Mouse (Mus musculus) kidney, adult 8-10 months (tissue): ENCODE results near the gene Rgl1.

Experiments
- DNase-seq, 2 experiments: peaks; one replicate each; pipeline ENCODE4 v3.0.0; 2022

Gene Rgl1

DNA sequence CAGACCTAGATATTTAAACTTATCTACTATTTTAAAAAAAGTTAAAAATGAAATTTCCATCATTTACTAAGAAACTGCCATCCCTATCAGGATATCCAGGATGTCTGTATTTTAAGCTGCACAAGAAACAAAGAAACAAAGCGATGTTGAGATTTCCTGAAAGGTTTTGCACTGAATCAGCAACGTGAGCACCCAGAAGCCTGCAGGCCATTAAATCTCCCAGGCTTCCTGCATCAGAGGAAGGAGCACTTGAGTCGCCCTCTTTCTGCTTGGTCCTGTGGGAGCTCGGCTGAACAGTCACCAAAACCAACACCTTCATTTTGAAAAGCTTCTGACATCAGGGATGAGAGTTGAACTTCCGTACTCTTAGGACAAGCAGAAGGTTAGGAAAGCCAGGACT is 187.2 kb downstream of the Rgl1 start:
- peak in 1 of 2 experiments; percentile 52 for DNase-seq

DNA sequence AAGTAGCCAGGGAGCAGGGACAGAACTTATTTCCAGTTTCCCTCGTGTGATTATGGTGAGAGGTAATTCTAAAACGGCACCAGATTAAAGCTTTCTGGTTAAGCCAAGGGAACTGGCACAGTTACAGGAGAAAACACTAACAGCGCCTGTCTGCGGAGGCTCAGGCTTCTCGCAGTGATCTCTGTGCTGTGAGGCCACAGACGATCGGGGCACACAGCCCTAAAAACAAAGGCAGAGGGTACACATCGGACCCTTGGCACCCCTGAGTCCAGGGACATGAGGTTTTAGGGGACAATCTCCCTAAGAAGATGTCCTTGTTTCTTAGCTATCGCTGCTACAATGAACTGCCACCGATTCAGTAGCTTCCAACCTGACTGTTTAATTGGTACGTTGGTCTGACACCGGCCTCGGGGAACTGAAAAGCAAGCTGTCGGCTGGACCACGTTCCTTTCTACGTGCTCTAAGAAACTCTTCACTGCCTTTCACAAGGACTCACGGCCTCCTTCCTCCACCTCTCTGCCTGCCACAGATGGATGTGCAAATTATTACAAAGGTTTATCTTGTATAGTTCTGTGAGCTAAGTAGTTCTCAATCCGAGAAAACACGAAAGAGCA is 187.9 kb downstream of the Rgl1 start:
- DNase-seq: no peak

DNA sequence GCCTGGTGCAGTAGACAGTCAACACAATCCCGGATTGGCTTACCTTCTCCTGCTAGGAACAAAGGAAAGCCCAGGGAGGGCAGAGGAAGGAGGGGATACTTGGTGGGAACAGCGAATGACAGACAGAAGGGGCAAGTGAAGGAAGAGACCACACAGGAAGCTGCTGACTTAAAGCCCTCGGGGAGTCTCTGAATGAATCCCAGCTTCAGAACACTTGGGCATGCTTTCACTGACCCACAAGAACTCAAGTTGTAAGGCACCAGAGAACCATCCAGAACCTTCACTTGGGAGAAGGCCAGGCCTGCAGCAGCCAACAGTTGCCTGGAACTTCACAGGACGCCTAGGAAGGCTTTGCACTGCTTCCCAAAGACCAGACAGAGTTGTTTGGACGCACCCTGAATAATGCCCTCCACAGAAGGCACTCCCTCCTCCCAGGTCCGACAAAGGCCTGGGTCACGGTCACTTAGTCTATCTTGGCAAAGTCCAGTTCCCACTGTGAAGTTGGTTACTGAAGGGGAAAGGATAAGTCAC is 189.5 kb downstream of the Rgl1 start:
- peak; percentile 80 to 89 for DNase-seq

DNA sequence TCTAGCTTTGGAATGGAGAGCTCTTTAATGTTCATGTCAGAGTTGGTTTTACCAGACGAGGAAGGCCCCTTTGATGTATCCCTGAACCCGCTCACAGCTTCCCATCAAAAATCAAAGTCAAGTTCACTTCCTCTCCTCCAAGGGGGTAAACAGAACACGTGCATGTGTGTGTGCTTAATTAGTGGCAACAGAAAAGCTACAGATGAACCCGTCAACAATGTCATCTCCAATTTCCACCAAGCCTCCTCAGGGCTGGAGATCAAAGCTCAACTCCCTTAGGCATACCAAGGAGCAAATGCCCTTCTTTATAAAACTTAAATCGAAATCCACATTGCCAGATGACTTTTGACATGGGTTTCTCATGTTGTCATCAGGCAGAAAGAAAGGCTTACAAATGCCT is 191.1 kb downstream of the Rgl1 start:
- no peak for DNase-seq

DNA sequence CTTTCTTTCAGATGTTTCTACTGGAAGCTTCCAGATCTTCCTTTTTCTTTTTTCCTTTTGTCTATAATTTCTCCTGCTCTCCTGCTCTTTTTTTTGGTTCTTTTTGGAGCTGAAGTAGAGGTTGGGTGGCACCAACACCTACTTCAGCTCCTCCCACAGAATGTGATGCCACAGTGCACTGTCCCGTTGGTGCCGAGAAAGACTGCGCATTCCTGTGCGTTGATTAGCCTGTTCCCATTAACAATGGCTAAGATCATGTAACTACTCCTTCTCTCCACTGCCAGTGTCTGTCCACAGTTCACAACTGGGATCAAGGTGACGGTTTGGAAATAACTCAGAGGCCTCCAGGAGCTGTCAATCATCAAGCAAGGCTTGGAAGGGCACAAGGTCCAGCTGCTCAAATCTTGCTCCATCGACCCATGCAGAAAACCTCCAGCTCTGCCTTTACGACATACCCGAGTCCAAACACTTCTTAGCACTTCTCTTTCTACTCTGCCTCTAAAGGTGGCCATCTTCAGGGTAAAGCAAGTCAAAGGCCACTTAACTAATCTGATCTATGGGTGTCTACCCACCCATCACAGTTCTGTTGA is 192.6 kb downstream of the Rgl1 start:
- DNase-seq: peak; percentile 77 to 89

DNA sequence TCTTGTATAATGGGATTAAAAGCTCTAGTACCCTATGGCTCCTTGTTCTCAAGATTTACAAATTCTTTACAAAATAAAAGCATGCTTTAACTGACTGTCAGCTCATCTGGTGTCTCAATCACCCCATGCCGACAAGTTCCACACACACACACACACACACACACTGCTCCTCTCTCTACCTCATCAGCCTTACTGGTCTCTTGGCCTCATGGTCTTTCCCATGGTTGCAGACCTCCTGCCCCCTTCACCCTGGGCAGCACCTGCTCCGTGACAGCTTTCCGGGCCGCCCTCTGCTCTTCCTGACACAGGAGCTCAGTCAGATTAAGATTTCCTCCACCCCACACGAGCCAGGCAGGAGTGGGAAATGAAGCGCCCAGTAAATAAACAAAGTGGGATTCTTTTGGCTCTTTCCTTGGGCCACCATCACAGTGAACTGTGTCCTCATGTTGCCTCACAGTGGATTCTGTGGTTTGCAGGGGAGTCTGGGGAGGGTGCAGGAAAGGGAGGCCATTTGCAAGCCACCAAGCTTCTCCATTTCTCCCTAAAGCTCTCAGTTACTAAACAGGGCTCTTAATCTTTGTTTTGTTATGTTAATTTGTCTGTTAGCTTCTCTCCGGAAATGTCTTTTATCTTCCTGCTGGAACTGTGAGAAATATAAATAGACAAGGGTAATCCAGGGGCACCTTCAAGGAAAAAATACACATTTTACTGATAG is 193.2 kb downstream of the Rgl1 start:
- DNase-seq: no peak

DNA sequence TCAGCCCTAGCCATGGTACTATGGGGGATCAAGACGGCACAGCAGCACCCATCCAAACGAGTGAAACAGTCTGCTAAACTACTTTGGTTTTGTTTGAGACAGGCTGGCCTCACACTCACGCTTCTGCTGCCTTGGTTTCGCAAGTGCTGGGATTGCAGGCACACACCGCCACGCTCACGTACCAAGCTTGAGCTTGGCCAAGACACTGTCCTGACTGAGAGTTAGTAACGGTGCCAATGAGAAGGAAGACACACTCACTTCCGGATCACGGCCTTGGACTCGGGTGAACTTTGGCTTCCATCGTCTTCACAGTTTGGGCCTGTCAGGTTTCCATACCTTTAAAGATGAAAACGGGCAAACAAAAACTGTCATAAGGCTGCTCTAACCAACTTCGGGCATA is 194.8 kb downstream of the Rgl1 start:
- DNase-seq: no peak

DNA sequence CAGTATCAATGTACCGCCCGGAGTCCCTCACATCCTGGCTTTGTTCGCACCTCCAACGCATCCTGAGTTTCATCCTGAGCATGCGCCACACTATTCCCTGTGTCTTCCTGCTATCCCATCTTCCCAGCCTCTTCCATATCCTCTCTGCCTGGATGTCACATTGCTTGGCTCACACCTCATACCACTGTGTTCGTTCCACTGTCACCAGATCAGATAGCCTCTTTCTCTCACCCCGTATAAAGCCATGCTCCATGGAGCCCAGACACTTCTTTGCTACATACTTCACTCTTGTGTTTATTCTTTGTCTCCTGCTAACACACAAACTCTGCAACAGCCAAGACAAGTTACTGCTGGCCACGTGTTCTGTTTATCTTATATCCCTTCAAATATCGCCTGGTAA is 195.5 kb downstream of the Rgl1 start:
- no peak for DNase-seq

DNA sequence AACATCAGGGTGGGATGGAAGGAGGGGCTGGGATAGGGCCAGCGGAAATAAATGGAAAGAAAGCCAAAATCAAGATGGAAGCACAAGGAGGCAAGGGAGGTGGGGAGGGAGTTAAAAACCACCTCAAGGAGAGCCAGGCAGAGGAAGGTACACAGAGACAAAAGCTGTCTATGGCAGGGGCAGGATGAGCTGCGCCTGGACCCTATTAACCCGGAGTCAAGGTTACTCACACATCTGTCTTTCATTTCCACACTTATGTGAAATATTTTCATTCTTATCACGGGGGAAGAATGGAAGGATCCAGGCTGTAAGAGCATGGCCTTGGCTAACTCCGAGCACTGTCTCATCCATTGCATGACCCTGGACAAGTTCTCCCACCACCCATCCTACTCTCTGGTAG is 202.9 kb downstream of the Rgl1 start:
- no peak for DNase-seq

DNA sequence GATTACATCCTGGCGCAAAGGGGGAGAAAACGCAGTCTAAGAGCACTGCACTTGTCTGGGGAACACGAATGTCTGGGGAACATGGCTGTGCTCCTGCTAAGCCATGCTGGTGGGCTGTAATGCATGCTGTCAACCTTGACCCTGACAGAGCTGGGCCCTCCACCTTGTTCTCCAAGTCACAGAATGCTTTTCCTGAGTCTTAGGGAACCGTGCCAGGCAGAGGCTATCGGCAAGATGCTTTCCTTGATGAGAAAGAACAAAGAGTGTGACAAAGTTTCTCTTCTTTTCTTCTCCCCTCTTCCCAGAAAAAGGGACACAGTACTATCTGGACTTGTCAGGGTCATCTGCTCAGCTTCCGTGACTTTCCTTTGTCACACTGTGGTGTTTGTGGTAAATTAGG is 203.3 kb downstream of the Rgl1 start:
- no peak for DNase-seq

DNA sequence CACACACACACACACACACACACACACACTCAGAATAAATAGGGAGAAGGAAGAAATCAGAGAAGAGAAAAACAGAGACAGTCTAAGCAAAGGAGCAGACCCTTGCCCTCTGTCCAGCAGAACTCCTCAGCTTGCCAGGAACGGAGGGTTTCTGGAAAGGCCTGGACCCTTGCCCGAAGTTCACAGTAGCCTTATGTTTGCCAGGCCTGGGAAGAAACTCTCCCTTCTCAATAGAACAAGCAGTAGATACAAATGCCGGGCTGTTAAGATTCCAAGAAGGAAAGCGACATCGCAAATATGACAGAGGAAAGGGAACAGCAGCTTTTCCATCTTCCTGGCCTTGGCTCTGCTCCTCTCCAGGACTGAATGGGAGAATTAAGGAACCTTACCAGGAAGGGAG is 205.7 kb downstream of the Rgl1 start:
- peak; percentile 69 to 72 for DNase-seq

DNA sequence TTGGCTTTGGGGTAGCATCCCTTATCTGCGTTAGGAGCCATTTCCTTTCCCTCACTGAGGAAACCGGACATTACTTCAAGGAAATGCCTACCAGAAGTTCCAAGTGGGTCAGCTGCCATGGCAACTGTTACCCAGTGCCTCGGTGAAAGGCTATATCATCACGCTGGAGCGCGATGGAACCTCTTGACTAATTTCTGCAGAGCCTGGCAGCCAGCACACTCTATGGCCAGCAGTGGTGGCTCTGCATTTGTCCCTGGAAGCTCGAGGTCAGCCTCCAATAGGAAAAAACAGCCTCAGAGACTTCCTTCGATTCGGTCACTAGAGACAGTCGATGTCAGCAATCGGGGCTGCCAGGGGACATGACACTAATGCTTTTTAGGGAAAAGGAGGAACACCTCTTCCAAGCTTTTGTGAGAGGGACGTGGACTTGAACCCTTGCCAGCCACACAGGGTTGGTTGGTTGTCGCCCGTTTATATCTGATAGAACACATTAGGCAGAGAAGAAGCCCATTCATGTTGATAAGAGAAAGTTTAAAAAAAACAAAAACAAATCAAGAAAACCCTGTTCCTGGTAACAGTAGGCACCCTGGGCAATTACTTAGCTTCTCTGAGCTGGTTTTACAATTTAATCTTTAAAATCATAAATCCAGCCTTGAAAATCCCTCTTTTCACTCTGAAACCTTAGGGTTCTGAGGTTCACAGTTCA is 209.4 kb downstream of the Rgl1 start:
- DNase-seq: no peak

DNA sequence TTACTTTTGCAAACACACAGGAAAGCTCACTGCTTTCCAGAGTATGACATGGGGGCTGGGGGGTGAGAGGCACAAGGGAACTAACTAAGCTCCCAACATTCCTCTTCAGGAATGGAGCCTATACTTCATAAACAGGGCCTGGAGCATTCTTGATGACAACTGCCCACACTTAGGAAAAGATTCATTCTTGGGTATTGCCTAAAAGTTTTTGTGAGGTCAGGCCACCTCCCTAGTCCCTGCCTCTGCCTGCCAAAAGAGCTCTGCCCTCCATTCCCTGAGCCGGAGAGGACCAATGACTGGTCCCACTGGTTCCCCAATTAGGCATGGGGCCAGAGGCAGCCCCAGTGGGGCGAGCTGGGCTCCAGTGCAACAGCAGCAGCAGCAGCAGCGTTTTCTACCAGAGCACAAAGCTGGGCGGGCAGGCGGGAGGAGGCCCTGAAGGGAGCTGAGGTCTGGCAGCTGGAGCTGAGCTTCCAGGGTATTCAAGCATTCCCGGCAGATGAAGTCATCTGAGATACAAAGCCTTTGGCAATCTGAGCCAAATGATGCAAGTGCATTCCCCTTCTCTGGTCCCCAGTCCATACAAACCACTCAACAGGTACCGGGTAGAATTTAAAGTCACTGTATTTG is 210.1 kb downstream of the Rgl1 start:
- DNase-seq: peak in 1 of 2 experiments; percentile 57

DNA sequence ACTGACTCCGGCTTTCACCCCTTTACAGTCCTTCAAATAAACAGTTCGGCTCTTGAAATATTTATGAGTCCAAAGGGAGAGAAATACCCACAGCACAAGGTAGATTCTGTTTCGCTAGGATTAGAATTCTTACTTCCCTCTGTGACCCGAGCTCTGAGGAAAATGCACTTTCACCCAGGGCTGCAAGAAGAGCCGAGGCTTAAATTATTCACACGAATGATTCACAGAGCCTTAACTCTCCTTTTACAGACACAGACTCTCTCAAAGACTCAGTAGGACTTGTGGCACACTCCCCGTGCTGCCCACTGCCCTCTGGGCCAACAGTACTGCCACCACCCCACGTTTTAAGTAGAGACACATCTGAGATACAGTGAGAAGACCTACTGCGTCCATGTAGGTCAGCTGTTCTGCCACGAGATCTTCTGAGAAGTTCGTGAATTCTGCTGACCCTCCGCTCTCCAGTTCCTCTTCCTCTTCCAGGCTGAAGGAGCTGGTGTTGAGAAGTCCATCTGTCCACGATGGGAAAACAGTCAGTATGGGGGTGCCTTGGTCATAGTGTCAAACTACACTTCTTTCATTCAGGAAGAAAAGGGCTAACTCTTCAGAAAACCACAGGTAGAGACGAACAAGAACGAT is 212.1 kb downstream of the Rgl1 start:
- peak in 1 of 2 experiments; percentile 72 for DNase-seq

DNA sequence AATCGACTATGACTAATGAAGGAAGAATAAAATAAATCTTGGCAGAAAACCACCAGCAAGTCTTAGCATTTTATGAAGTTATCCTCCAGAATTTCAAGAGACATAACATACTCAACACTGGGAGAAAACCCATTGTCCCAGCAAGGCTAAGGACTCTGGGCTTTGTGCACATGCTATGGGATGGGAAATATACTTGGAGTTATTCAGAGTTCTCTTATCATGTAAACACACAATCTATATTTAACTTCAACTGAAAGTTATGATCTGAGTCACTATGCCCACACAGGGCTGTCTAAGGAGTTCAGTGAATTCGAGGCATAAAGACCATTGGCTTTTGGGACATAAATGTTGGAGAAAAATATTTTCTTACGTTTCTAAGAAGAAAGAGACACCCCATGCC is 215.2 kb downstream of the Rgl1 start:
- DNase-seq: no peak

DNA sequence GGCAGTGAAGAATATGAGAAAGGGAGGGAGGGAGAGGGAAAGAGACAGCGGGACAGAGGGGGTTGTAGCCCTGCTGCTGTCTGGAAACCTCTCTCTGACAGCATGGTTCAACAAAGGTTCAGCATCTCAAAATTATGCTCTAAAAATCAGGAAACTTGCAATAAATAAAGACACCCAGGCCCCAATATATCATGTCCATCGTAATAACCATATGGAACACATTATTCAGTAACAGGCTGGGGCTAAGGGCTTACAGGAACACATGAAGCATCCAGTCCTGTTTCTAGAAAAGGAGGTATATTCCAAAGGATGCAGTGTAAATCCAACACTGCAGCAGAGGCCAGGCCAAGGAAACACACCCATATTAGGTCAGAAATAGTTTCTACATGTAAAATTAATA is 215.6 kb downstream of the Rgl1 start:
- no peak for DNase-seq

DNA sequence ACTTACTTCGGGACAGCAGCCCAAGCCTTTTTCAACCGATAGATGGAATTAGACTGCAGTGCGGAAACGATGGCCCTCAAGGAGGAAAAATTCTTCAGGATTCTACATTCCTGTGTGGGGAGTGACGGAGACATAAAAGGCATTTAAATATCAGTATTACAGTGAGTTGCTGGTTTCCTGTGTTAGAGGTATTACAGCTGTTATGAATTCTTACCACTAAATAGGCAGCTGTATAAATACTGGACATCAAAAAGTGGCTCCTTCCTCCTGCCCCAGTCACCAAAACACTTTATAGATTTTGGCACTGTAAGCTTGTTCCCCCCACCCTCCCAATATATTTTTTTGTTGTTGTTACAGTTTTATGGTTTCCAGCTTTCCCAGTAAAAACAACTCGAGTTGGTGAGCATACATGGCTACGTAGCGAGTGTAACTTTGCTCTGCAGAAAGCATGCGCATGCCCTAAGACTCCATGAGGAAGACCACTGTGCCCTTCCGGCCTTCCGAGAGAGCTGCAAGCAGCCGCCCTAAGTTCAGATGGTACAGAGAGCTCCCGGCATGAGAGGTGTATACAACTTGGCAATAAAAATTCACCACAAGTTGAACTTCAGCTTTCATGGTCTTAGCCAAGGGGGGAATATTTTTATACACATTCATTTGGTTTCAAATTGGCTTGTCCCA is 217.0 kb downstream of the Rgl1 start:
- DNase-seq: no peak

DNA sequence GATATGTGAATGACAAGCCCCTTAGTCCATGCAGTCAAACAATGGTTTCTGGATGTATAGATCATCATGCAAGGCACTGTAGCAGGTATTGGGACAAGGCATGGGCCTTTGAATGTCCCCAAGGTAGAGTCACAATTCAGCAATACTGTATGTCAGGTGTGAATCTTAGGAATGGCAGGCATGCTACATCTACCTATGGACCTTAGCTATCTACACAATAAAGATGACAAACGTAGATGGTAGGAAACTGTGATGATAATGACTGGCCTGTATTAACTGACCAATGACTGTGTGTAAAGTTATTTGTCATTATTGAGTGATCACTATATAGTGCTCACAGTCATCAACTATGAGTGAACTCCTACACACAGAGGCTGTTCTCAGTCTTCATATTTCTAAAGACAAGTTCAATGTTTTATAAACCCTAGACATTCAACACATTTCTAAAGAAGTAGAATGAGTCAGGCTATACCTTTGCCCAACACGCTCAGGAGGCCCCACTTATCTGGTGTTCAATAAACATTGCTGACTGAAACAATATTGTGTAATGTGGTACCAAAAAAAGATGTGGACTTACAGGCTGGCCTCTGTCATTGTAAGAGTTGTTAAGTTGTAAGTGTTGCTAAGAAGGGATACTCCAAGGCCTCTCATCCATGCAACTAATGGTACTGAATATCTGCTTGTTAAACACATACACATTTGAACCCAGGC is 222.5 kb downstream of the Rgl1 start:
- no peak for DNase-seq

DNA sequence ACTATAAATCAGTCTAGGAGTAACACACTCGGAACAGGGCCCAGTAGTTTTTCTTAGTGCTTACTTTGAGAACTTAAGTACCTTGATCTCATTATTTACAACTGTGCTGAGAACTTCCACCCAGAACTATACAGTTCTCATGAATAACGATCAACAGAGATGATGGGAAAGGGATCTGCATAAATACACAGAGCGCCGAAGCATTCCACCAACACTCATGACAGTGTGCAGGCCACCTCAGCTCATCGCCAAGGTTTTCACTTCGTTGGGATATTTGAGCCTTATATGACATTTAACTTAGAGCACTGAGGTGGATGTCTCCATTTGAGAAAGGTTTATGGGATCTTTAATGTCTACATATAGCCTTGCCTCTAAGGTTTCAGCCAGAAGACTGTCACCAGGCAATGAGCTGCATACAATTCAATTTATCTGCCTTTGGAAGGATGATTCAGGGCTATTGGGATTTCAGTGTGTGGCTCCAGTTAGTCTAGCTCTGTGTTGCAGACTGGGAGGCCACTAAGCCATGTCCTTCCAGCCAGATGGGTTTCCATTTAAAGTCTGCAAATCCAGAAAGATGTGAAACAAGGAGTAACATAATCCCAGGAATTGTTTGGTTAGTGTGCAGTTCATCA is 223.3 kb downstream of the Rgl1 start:
- DNase-seq: no peak

DNA sequence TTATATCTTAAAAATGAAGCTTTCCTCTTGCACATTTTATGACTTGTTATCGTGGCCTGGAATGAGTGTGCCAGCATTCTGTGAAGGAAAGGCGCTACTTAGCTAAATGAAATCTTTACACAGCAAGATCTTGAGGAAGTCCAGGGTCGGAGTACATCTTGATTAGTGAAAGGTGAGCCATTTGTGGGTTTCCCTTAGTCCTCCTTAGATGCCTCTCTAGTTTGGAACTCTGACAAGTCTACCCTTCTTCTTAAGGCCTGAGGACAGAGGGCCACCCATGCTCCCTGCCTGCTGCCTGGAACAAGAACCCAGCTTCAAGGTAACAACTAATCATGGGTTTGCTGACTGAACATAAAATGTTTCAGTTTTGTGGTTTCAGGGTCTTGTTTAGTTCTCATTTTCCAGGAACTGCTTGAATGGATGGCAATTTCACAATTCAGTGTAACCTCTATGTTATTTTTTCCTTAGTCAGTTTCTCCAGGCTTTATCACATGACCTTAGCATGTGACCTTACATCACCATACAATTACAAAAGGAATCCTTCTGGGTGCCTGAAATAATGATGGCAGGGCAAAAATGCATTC is 225.8 kb downstream of the Rgl1 start:
- no peak for DNase-seq
